Mouse (Mus musculus) E14TG2a.4 (cell line): ENCODE measurements around the gene Gm37240.

Source experiments
- CTCF ChIP-seq: conservative IDR thresholded peaks from 2 replicates; pipeline ENCODE4 v1.5.1; 2014; ENCODE audit warnings: low read length
- POU5F1 ChIP-seq: IDR thresholded peaks from 2 replicates; pipeline ENCODE4 v1.6.1; 2014; ENCODE audit warnings: low read length, borderline replicate concordance

- no peak for TF ChIP-seq CTCF
- TF ChIP-seq POU5F1: no peak
These were observed 1208.4 kb downstream of the Gm37240 start for GRCm38 (mm10) chr3:84678891-84679290.
